Mouse (Mus musculus): ENCODE measurements around the gene Vat1.
"Not testable (repeated sequence)": the region's sequence is repeated elsewhere in the genome, so short reads cannot be mapped to it uniquely, and the experiment has no call there.

Gene Vat1

GRCm38 (mm10) chr11:101465101-101465868 is 745 bp downstream of the Vat1 start:
- peak; percentile 51 for DNase-seq

GRCm38 (mm10) chr11:101464211-101465100 is 1.6 kb downstream of the Vat1 start, which contains the start of gene Rnd2:
TSS of gene Rnd2 (plus strand) at chr11:101464999.
- DNase-seq, result no peak

- DNase-seq, result no peak
These were observed 3.2 kb downstream of the Vat1 start for GRCm38 (mm10) chr11:101462583-101463440.

GRCm38 (mm10) chr11:101462141-101462540 is 3.9 kb downstream of the Vat1 start:
- no peak for DNase-seq

GRCm38 (mm10) chr11:101460321-101460720 is 5.7 kb downstream of the Vat1 start:
- no peak for DNase-seq

GRCm38 (mm10) chr11:101459716-101460115 is 6.3 kb downstream of the Vat1 start:
- no peak for DNase-seq

GRCm38 (mm10) chr11:101458217-101458616 is 7.8 kb downstream of the Vat1 start:
- no peak for DNase-seq

- no peak for DNase-seq
These were observed 8.4 kb downstream of the Vat1 start for GRCm38 (mm10) chr11:101457631-101458030.

GRCm38 (mm10) chr11:101455627-101456026 is 10.4 kb downstream of the Vat1 start:
- no peak for DNase-seq

- no peak for DNase-seq
These were observed 11.3 kb downstream of the Vat1 start for GRCm38 (mm10) chr11:101454702-101455101.

GRCm38 (mm10) chr11:101452093-101452774 is 13.8 kb downstream of the Vat1 start:
- no peak for DNase-seq

GRCm38 (mm10) chr11:101451536-101451935 is 14.5 kb downstream of the Vat1 start:
- DNase-seq, result no peak

- DNase-seq, result peak; percentile 38
These were observed 15.6 kb downstream of the Vat1 start for GRCm38 (mm10) chr11:101450394-101450793.

- not testable (repeated sequence) for DNase-seq
These were observed 16.4 kb downstream of the Vat1 start for GRCm38 (mm10) chr11:101449596-101449995.

- no peak for DNase-seq
These were observed 17.1 kb downstream of the Vat1 start for GRCm38 (mm10) chr11:101448899-101449298.

GRCm38 (mm10) chr11:101448274-101448746 is 17.7 kb downstream of the Vat1 start, which contains the start of gene Ifi35:
TSS of gene Ifi35 (plus strand) at chr11:101448407.
- DNase-seq, result peak; percentile 76

- peak; percentile 16 for DNase-seq
These were observed 18.2 kb downstream of the Vat1 start for GRCm38 (mm10) chr11:101447786-101448185.

- not testable (repeated sequence) for DNase-seq
These were observed 19.2 kb downstream of the Vat1 start for GRCm38 (mm10) chr11:101446860-101447259.

- DNase-seq, result no peak
These were observed 19.7 kb downstream of the Vat1 start for GRCm38 (mm10) chr11:101446319-101446718.

GRCm38 (mm10) chr11:101442760-101443159 is 23.3 kb downstream of the Vat1 start:
- DNase-seq, result no peak

GRCm38 (mm10) chr11:101442127-101442693 is 23.8 kb downstream of the Vat1 start, which contains the start of gene Rpl27:
TSS of gene Rpl27 (plus strand) at chr11:101442298.
- DNase-seq, result peak; percentile 96

Data from thymus, postnatal 25 days (tissue).